Comparison of ENCODE assay signal across 20 mouse cellular contexts in genomic region chr11:113122137-113122536, GRCm38 (mm10).
DNase-seq lines count a peak whose midpoint lies in the region; ATAC-seq and TF ChIP-seq lines count a peak whose summit lies in the region.
"Had no signal": no experiment of that assay in that cellular context is flagged by ENCODE, and none has a peak within 500 bp of the region (broad histone marks: within the 10 kb centered on the region; RNA-seq: fewer than 3 reads in every experiment).

No protein-coding gene starts in this region.

- no peak for DNase-seq in forebrain, embryonic 10.5 days (ENCODE audit: extremely low spot score, low spot score)
- DNase-seq in forebrain, embryonic 11.5 days (ENCODE audit: low spot score) = no peak
- no peak for DNase-seq in midbrain, embryonic 10.5 days (ENCODE audit: low spot score)
- DNase-seq in limb, embryonic 14.5 days (ENCODE audit: low spot score) = no peak
- DNase-seq in adrenal gland, adult (ENCODE audit: inconsistent age in 2 of 2, low spot score in 1 of 2) = no peak
- DNase-seq in urinary bladder, postnatal 10 days (ENCODE audit: low spot score) = no peak
- DNase-seq: adrenal gland, postnatal 14 days; cerebellum, adult 9-10 months; gastrocnemius, postnatal 10 days; kidney, adult 18-20 months; kidney, postnatal 4 days; liver, embryonic 13.5 days; lung, adult 2 months; lung, postnatal 36 days; right cerebral cortex, adult 18-20 months had no signal

- H3K36me3 ChIP-seq in forebrain, embryonic 10.5 days (replicated peaks) = peaks cover 5% of the 10 kb centered on the region; the same call in 1 of the 2 replicates
- H3K36me3 ChIP-seq in forebrain, embryonic 11.5 days (ENCODE audit: control insufficient read depth, insufficient read depth, low read length) = no peaks in the 10 kb centered on the region
- no peaks in the 10 kb centered on the region for H3K36me3 ChIP-seq in midbrain, embryonic 10.5 days
- no peaks in the 10 kb centered on the region for H3K36me3 ChIP-seq in midbrain, embryonic 16.5 days (ENCODE audit: control insufficient read depth, insufficient read depth, low read length)
- H3K36me3 ChIP-seq in forebrain, embryonic 16.5 days (ENCODE audit: control insufficient read depth, insufficient read depth) = no peaks in the 10 kb centered on the region
- no peaks in the 10 kb centered on the region for H3K36me3 ChIP-seq in limb, embryonic 14.5 days (ENCODE audit: control insufficient read depth, insufficient read depth, low read length)
- H3K36me3 ChIP-seq: heart, embryonic 10.5 days; liver, embryonic 13.5 days; stomach, embryonic 15.5 days had no signal

- peak overlapping the region; percentile 22; the same call in 1 of the 2 replicates for H3K27ac ChIP-seq in forebrain, embryonic 10.5 days
- no peak overlapping the region for H3K27ac ChIP-seq in forebrain, embryonic 11.5 days (ENCODE audit: low read depth, low read length)
- 0 out of 2 replicates have a peak overlapping the region, but pooled peaks have one; percentile 23 for H3K27ac ChIP-seq in midbrain, embryonic 10.5 days (replicated peaks)
- H3K27ac ChIP-seq in midbrain, embryonic 16.5 days (ENCODE audit: low read length) = no peak overlapping the region
- H3K27ac ChIP-seq in forebrain, embryonic 16.5 days (ENCODE audit: low read length) = 0 out of 2 replicates have a peak overlapping the region, but pooled peaks have one; percentile 25
- H3K27ac ChIP-seq in limb, embryonic 14.5 days (replicated peaks; ENCODE audit: low read depth, low read length) = peak overlapping the region; percentile 65
- H3K27ac ChIP-seq: left cerebral cortex, adult 2 months; liver, embryonic 13.5 days; stomach, embryonic 15.5 days had no signal

- no peak overlapping the region for H3K4me3 ChIP-seq in forebrain, embryonic 10.5 days
- H3K4me3 ChIP-seq in forebrain, embryonic 11.5 days (ENCODE audit: low read depth, low read length) = no peak overlapping the region
- no peak overlapping the region for H3K4me3 ChIP-seq in midbrain, embryonic 10.5 days
- H3K4me3 ChIP-seq in midbrain, embryonic 16.5 days (ENCODE audit: low read depth, low read length) = no peak overlapping the region
- no peak overlapping the region for H3K4me3 ChIP-seq in forebrain, embryonic 16.5 days (replicated peaks; ENCODE audit: low read length)
- H3K4me3 ChIP-seq in limb, embryonic 14.5 days (replicated peaks; ENCODE audit: low read length) = no peak overlapping the region
- H3K4me3 ChIP-seq: left cerebral cortex, adult 2 months; liver, embryonic 13.5 days; stomach, embryonic 15.5 days had no signal

- 79% methylated on average over 9 of the region's 9 CpGs for WGBS in forebrain, embryonic 10.5 days
- WGBS in forebrain, embryonic 11.5 days = 70% methylated on average over 9 of the region's 9 CpGs
- 82% methylated on average over 9 of the region's 9 CpGs for WGBS in midbrain, embryonic 10.5 days
- WGBS in midbrain, embryonic 16.5 days = 51% methylated on average over 9 of the region's 9 CpGs
- 39% methylated on average over 9 of the region's 9 CpGs for WGBS in forebrain, embryonic 16.5 days
- 21% methylated on average over 9 of the region's 9 CpGs for WGBS in limb, embryonic 14.5 days

- H3K9ac ChIP-seq in forebrain, embryonic 11.5 days (ENCODE audit: low read length) = no peak overlapping the region
- no peak overlapping the region for H3K9ac ChIP-seq in midbrain, embryonic 16.5 days (ENCODE audit: low read depth, low read length)
- H3K9ac ChIP-seq in forebrain, embryonic 16.5 days (replicated peaks; ENCODE audit: low read depth, low read length) = no peak overlapping the region
- no peak overlapping the region for H3K9ac ChIP-seq in limb, embryonic 14.5 days (ENCODE audit: low read depth, low read length, severe bottlenecking)
- H3K9ac ChIP-seq: liver, embryonic 13.5 days; stomach, embryonic 15.5 days had no signal

- H3K27me3 ChIP-seq in forebrain, embryonic 10.5 days (ENCODE audit: poor library complexity, severe bottlenecking) = no peaks in the 10 kb centered on the region
- no peaks in the 10 kb centered on the region for H3K27me3 ChIP-seq in forebrain, embryonic 11.5 days (ENCODE audit: control insufficient read depth, insufficient read depth, low read length)
- H3K27me3 ChIP-seq in midbrain, embryonic 10.5 days (ENCODE audit: low read depth, poor library complexity, severe bottlenecking) = no peaks in the 10 kb centered on the region
- no peaks in the 10 kb centered on the region for H3K27me3 ChIP-seq in midbrain, embryonic 16.5 days (ENCODE audit: control insufficient read depth, insufficient read depth, low read depth, low read length)
- no peaks in the 10 kb centered on the region for H3K27me3 ChIP-seq in forebrain, embryonic 16.5 days (replicated peaks; ENCODE audit: control insufficient read depth, insufficient read depth, low read length)
- H3K27me3 ChIP-seq in limb, embryonic 14.5 days (ENCODE audit: control insufficient read depth, insufficient read depth, low read length) = no peaks in the 10 kb centered on the region
- H3K27me3 ChIP-seq: liver, embryonic 13.5 days; stomach, embryonic 15.5 days had no signal

- H3K4me2 ChIP-seq in forebrain, embryonic 11.5 days (ENCODE audit: low read depth, low read length, severe bottlenecking) = no peak overlapping the region
- no peak overlapping the region for H3K4me2 ChIP-seq in midbrain, embryonic 16.5 days (ENCODE audit: low read length)
- H3K4me2 ChIP-seq in forebrain, embryonic 16.5 days (ENCODE audit: low read length) = no peak overlapping the region
- H3K4me2 ChIP-seq in limb, embryonic 14.5 days (replicated peaks; ENCODE audit: low read depth, low read length, severe bottlenecking) = no peak overlapping the region
- H3K4me2 ChIP-seq: liver, embryonic 13.5 days; stomach, embryonic 15.5 days had no signal

- TF ChIP-seq POLR2A in limb, embryonic 14.5 days (IDR thresholded peaks at IDR 0.05; ENCODE audit: borderline replicate concordance, extremely low read depth, insufficient read depth, insufficient read length) = no peak

- H3K9me3 ChIP-seq in forebrain, embryonic 10.5 days = no peaks in the 10 kb centered on the region
- H3K9me3 ChIP-seq in forebrain, embryonic 11.5 days (ENCODE audit: control insufficient read depth, low read length) = no peaks in the 10 kb centered on the region
- H3K9me3 ChIP-seq in midbrain, embryonic 10.5 days (replicated peaks) = no peaks in the 10 kb centered on the region
- no peaks in the 10 kb centered on the region for H3K9me3 ChIP-seq in midbrain, embryonic 16.5 days (replicated peaks; ENCODE audit: control insufficient read depth, low read length, poor library complexity, severe bottlenecking)
- no peaks in the 10 kb centered on the region for H3K9me3 ChIP-seq in forebrain, embryonic 16.5 days (ENCODE audit: control insufficient read depth, low read length)
- H3K9me3 ChIP-seq in limb, embryonic 14.5 days (ENCODE audit: control insufficient read depth, low read length) = no peaks in the 10 kb centered on the region
- H3K9me3 ChIP-seq: heart, embryonic 10.5 days; liver, embryonic 13.5 days; stomach, embryonic 15.5 days had no signal

- no peak for ATAC-seq in forebrain, embryonic 11.5 days (replicated peaks; ENCODE audit: low FRiP score)
- no peak for ATAC-seq in midbrain, embryonic 16.5 days
- ATAC-seq in forebrain, embryonic 16.5 days = no peak
- no peak for ATAC-seq in limb, embryonic 14.5 days (ENCODE audit: low FRiP score, low read depth)

- H3K4me1 ChIP-seq in forebrain, embryonic 10.5 days = peaks cover 46% of the 10 kb centered on the region
- peaks cover 12% of the 10 kb centered on the region for H3K4me1 ChIP-seq in forebrain, embryonic 11.5 days (replicated peaks; ENCODE audit: control insufficient read depth, insufficient read depth, low read length)
- peaks cover 30% of the 10 kb centered on the region for H3K4me1 ChIP-seq in midbrain, embryonic 10.5 days
- peaks cover 19% of the 10 kb centered on the region for H3K4me1 ChIP-seq in midbrain, embryonic 16.5 days (ENCODE audit: control insufficient read depth, insufficient read depth, low read length)
- peaks cover 31% of the 10 kb centered on the region for H3K4me1 ChIP-seq in forebrain, embryonic 16.5 days (replicated peaks; ENCODE audit: control insufficient read depth, insufficient read depth, low read length)
- H3K4me1 ChIP-seq in limb, embryonic 14.5 days (ENCODE audit: control insufficient read depth, insufficient read depth, low read length) = peaks cover 23% of the 10 kb centered on the region
- H3K4me1 ChIP-seq: liver, embryonic 13.5 days had no signal

Comparison
In these comparisons a context has a peak if more than half of its experiments do, and no peak if none do; other contexts are left out.
1. H3K27ac ChIP-seq: peak in forebrain, embryonic 10.5 days (single experiment), midbrain, embryonic 10.5 days (single experiment), forebrain, embryonic 16.5 days (single experiment) and limb, embryonic 14.5 days (single experiment); none in forebrain, embryonic 11.5 days (single experiment) and midbrain, embryonic 16.5 days (single experiment).